Mouse (Mus musculus) intestine, embryonic 16.5 days (tissue): Measurements from ENCODE around the gene Ptprn2. TPM values are rescaled to one million over a fixed set of nuclear protein-coding genes. Genes with fewer than 3 reads are reported as not detected.

ENCODE experiments used
- ATAC-seq: fragments of 200-750 bp; cut with Nextera tagmentation; 2 replicates; pipeline ENCODE4 v1.8.0; 2017; ENCODE audit warnings: moderate TSS enrichment, moderate library complexity
- H3K27ac ChIP-seq: fragments of 300-500 bp; sonication (generic); 2 replicates; pipeline ENCODE4 v1.5.1; 2014; ENCODE audit warnings: mild to moderate bottlenecking, low read length
- H3K27me3 ChIP-seq: fragments of 300-500 bp; sonication (generic); replicated peaks from 2 replicates; pipeline ENCODE4 v1.6.1; 2014; ENCODE audit warnings: low read length, control low read depth, mixed read lengths; ENCODE audit not compliant: control insufficient read depth, insufficient read depth
- H3K36me3 ChIP-seq: fragments of 300-500 bp; sonication (generic); 2 replicates; pipeline ENCODE4 v1.6.1; 2014; ENCODE audit warnings: low read length, control low read depth; ENCODE audit not compliant: control insufficient read depth, insufficient read depth
- H3K4me1 ChIP-seq: fragments of 300-500 bp; sonication (generic); 2 replicates; pipeline ENCODE4 v1.6.1; 2014; ENCODE audit warnings: low read length, control low read depth, mixed read lengths; ENCODE audit not compliant: control insufficient read depth, insufficient read depth
- H3K4me2 ChIP-seq: fragments of 300-500 bp; sonication (generic); 2 replicates; pipeline ENCODE4 v1.6.1; 2014; ENCODE audit warnings: low read depth, low read length, control low read depth
- H3K4me3 ChIP-seq: fragments of 300-500 bp; sonication (generic); 2 replicates; pipeline ENCODE4 v1.5.1; 2014; ENCODE audit warnings: mild to moderate bottlenecking, low read length
- H3K9ac ChIP-seq: fragments of 300-500 bp; sonication (generic); 2 replicates; pipeline ENCODE4 v1.6.1; 2014; ENCODE audit warnings: low read depth, low read length
- H3K9me3 ChIP-seq: fragments of 300-500 bp; sonication (generic); 2 replicates; pipeline ENCODE4 v1.6.1; 2016; ENCODE audit warnings: low read length, control low read depth; ENCODE audit not compliant: control insufficient read depth
- WGBS: fragments of 180-500 bp; shearing (Covaris S2); extraction: QIAGEN DNeasy Blood & Tissue Kit; methylation state at CpG from one replicate; pipeline ENCODE4 v1.1.7; 2014; 5-methylcytosine and 5-hydroxymethylcytosine counted together
- polyA plus RNA-seq: library from polyadenylated mRNA; unstranded; fragments of >200 nt; fragmentation: Nextera tagmentation; extraction: Ambion mirVana; gene quantifications from 2 replicates; pipeline ENCODE4 v1.2.1, GENCODE M21; 2015

Gene Ptprn2
- polyA plus RNA-seq, 1 experiment from 2014 or later, result 1.8 TPM

DNA sequence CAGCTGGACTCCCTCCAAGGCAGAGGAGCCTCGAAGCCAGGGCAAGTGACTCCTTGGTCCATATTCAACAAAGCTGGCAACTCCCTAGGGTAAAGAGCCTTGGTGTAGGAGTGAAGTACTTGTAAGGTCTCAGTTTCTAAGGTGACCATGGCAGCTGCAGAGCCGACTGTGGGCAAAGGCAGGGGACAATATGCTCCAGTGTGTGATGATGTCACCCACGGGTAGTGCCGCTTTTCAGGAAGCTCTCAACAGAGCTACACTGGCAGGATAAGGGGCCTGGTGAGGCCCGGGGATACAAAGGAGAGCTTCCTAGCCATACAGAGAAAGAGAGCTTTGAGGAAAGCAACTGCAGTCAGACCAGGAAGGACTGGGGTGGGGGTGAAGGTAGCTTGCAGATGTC, 684.1 kb downstream of the Ptprn2 start:
- H3K27me3 ChIP-seq, result no peaks in the 10 kb centered on the region
- no peak for ATAC-seq

DNA sequence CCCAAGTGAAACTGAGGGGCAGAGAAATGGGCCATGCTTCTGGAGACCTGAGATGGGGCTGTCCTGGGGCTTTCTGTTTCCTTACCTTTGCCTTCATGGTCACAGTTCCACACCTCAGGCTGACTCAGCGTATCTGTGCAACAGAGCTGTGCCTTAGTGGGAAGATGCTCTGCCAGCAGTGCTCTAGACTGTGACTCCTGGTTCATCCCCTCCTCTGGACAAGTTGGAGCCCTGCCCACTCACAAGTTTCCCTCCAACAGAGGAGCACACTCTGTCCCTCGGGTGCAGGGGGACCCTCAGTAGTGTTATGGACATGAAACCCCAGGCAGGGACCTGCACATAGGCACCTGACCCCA, 687.0 kb downstream of the Ptprn2 start:
- ATAC-seq, result no peak
- no peak overlapping the region for H3K4me3 ChIP-seq
- no peak overlapping the region for H3K4me2 ChIP-seq
- no peaks in the 10 kb centered on the region for H3K4me1 ChIP-seq
- no peak overlapping the region for H3K27ac ChIP-seq
- no peaks in the 10 kb centered on the region for H3K9me3 ChIP-seq
- no peaks in the 10 kb centered on the region for H3K36me3 ChIP-seq
- no peaks in the 10 kb centered on the region for H3K27me3 ChIP-seq
- no peak overlapping the region for H3K9ac ChIP-seq
- WGBS, result 50% methylated on average over 2 of the region's 2 CpGs

More for the DNA sequence above, 684.1 kb downstream of the Ptprn2 start:
- Histone ChIP-seq H3K4me1 (no peaks in the 10 kb centered on the region), H3K9ac (no peak overlapping the region), H3K4me2 (no peak overlapping the region), H3K4me3 (no peak overlapping the region), H3K36me3 (no peaks in the 10 kb centered on the region), H3K9me3 (no peaks in the 10 kb centered on the region), H3K27ac (no peak overlapping the region)
- WGBS, result 63% methylated on average over 5 of the region's 5 CpGs

GRCm38 (mm10) chr12:117172885-117173529, 687.5 kb downstream of the Ptprn2 start:
- 33% methylated on average over 11 of the region's 11 CpGs for WGBS
- Histone ChIP-seq H3K36me3 (no peaks in the 10 kb centered on the region), H3K9me3 (no peaks in the 10 kb centered on the region), H3K27ac (no peak overlapping the region), H3K4me2 (no peak overlapping the region), H3K9ac (no peak overlapping the region), H3K27me3 (no peaks in the 10 kb centered on the region), H3K4me1 (no peaks in the 10 kb centered on the region), H3K4me3 (no peak overlapping the region)
- ATAC-seq, result peak; percentile 52; the same call in 1 of the 2 replicates

DNA sequence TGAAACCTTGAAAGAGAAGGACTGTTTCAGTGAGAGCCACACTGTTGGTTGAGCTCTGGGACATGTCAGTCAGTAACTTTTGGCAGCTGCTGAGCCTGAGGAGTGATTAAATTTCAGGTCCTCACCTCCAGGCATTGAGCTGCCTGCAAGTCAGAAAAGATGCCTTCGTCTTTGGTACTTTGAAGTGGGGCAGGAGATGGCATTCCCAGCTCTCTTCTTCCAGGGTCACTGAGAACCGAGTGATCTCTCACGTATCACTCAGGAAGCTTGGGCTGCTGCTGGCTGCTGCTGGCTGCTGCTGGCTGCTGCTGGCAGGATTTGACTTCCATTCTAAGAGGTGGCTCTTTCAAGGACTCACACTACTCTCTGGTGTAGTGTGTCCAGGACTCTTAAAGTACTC, 688.7 kb downstream of the Ptprn2 start:
- Histone ChIP-seq H3K4me3 (no peak overlapping the region), H3K4me1 (no peaks in the 10 kb centered on the region), H3K27ac (no peak overlapping the region), H3K9me3 (no peaks in the 10 kb centered on the region), H3K4me2 (no peak overlapping the region), H3K27me3 (no peaks in the 10 kb centered on the region), H3K9ac (no peak overlapping the region), H3K36me3 (no peaks in the 10 kb centered on the region)
- 50% methylated on average over 3 of the region's 3 CpGs for WGBS
- ATAC-seq, result no peak

DNA sequence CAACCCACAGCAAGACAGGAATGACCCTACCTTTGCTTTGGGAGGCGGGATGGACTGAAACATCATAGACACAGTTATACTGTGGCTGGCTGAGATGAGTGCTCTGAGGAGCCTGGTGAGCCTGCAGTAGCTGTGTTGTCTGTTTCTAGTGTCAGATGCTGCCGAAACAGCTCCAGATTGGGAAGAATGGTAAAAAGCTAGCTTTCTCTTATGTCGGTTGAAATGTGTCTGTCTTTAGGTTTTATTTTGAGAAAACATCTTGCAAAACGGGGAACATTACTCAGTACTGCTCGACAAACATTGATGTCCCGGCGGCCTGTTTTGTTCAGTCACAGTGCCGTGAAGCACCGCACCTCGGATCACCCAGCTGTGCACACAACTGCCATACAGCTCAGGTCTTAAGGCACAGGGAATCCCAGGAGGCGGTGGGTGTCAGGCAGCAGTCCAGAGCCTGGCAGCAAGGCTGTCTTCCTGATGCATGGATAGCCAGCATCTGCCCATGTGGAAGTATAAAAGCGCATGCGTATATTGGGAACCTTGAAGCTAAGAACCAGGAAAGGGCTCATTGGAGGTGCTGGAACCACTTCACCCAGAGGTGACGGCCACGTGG, 689.7 kb downstream of the Ptprn2 start:
- H3K27me3 ChIP-seq, result no peaks in the 10 kb centered on the region
- H3K9ac ChIP-seq, result no peak overlapping the region
- no peaks in the 10 kb centered on the region for H3K9me3 ChIP-seq
- no peak overlapping the region for H3K4me3 ChIP-seq
- no peak for ATAC-seq
- WGBS, result 82% methylated on average over 15 of the region's 15 CpGs
- H3K27ac ChIP-seq, result no peak overlapping the region
- H3K36me3 ChIP-seq, result no peaks in the 10 kb centered on the region
- no peak overlapping the region for H3K4me2 ChIP-seq
- no peaks in the 10 kb centered on the region for H3K4me1 ChIP-seq

- ATAC-seq, result no peak
- no peaks in the 10 kb centered on the region for H3K9me3 ChIP-seq
- no peak overlapping the region for H3K9ac ChIP-seq
- H3K4me2 ChIP-seq, result no peak overlapping the region
- H3K4me1 ChIP-seq, result no peaks in the 10 kb centered on the region
- H3K4me3 ChIP-seq, result no peak overlapping the region
- H3K36me3 ChIP-seq, result no peaks in the 10 kb centered on the region
- H3K27ac ChIP-seq, result no peak overlapping the region
- no peaks in the 10 kb centered on the region for H3K27me3 ChIP-seq
- 80% methylated on average over 13 of the region's 13 CpGs for WGBS
Observed at GRCm38 (mm10) chr12:117176259-117176823, 690.8 kb downstream of the Ptprn2 start.

GRCm38 (mm10) chr12:117187167-117187566, 701.6 kb downstream of the Ptprn2 start:
- no peak for ATAC-seq

DNA sequence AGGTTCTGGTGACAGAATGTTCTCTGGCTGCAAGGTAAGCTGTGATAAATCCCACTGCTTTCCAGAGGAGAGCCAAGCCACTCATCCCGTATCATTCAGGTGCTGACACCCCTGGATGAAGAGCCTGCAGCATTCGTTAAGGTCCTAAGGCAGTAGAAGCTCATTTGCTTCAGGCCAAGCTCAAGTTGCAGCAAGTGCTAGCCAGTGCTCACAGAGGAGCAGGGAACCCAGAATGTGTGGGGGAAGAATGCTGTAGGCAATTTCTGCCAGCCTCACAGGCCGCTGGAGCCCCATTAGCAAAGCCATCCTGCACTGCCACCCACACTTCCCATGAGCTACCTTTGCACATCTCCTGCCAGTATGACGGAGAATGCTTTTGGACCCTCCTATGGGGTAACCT, 706.5 kb downstream of the Ptprn2 start:
- no peaks in the 10 kb centered on the region for H3K4me1 ChIP-seq
- no peak overlapping the region for H3K4me3 ChIP-seq
- no peaks in the 10 kb centered on the region for H3K9me3 ChIP-seq
- H3K4me2 ChIP-seq, result no peak overlapping the region
- H3K36me3 ChIP-seq, result no peaks in the 10 kb centered on the region
- ATAC-seq, result no peak
- H3K27me3 ChIP-seq, result no peaks in the 10 kb centered on the region
- H3K27ac ChIP-seq, result no peak overlapping the region
- WGBS, result 83% methylated on average over 4 of the region's 4 CpGs
- no peak overlapping the region for H3K9ac ChIP-seq

More at GRCm38 (mm10) chr12:117187167-117187566, 701.6 kb downstream of the Ptprn2 start:
- no peak overlapping the region for H3K4me2 ChIP-seq
- H3K4me3 ChIP-seq, result no peak overlapping the region
- no peak overlapping the region for H3K27ac ChIP-seq
- no peak overlapping the region for H3K9ac ChIP-seq
- no peaks in the 10 kb centered on the region for H3K4me1 ChIP-seq
- no peaks in the 10 kb centered on the region for H3K9me3 ChIP-seq
- WGBS, result 89% methylated on average over 3 of the region's 3 CpGs
- no peaks in the 10 kb centered on the region for H3K27me3 ChIP-seq
- H3K36me3 ChIP-seq, result no peaks in the 10 kb centered on the region

DNA sequence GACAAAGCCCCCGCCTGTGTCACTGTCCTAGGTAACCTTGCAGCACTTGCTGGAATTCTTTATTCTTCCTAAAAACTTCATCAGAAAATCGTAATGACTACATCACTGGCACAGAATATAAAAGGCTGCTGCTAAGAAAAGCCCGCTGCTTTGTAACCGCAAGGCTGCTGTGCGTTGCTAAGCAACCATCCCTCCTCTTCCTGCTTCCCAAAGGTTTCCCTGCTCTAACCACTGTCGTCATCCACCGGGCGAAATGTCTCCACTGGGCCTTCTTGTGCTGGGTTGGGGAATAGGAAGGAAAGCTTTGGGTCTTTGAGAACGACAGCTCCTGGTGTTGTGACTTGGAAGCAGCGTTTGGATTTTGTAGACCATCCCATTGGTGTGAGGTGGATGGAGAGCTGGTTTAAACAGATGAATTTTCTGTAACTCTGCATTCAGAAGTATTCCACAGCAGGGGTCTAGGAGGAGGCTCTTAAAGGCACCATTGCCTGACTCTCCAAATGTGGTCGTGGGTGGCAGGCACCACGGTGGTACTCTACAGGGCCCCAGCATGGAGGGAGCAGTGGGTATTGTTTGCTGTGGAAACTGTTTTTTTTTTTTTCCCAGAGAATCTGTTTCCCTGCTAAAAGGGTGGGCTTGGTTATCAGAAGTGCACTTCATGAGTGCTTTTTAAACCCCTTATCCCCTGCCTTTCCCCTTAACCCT, 711.4 kb downstream of the Ptprn2 start:
- 20% methylated on average over 12 of the region's 12 CpGs for WGBS
- ATAC-seq, result no peak
- H3K9ac ChIP-seq, result no peak overlapping the region
- no peaks in the 10 kb centered on the region for H3K36me3 ChIP-seq
- H3K4me1 ChIP-seq, result no peaks in the 10 kb centered on the region
- H3K27ac ChIP-seq, result no peak overlapping the region
- H3K4me3 ChIP-seq, result no peak overlapping the region
- no peaks in the 10 kb centered on the region for H3K9me3 ChIP-seq
- no peak overlapping the region for H3K4me2 ChIP-seq
- H3K27me3 ChIP-seq, result no peaks in the 10 kb centered on the region
